Mouse (Mus musculus) heart, embryonic 16.5 days (tissue): ENCODE results near the gene Bmp6. TPM values are rescaled to one million over a fixed set of nuclear protein-coding genes. Genes with fewer than 3 reads are reported as not detected.

Source experiments
- ATAC-seq: fragments of 200-750 bp; cut with Nextera tagmentation; replicated peaks from 2 replicates; pipeline ENCODE4 v1.8.0; 2017; ENCODE audit warnings: moderate number of reproducible peaks; ENCODE audit not compliant: insufficient read depth, low FRiP score; ENCODE audit errors: extremely low read depth
- H3K27ac ChIP-seq: fragments of 300-500 bp; sonication (generic); 2 replicates; pipeline ENCODE4 v1.5.1; 2014; ENCODE audit warnings: mild to moderate bottlenecking, low read length, control low read depth, moderate library complexity
- H3K27me3 ChIP-seq: fragments of 300-500 bp; sonication (generic); 2 replicates; pipeline ENCODE4 v1.6.1; 2014; ENCODE audit warnings: low read length, mixed read lengths; ENCODE audit not compliant: control insufficient read depth, insufficient read depth
- H3K36me3 ChIP-seq: fragments of 300-500 bp; sonication (generic); 2 replicates; pipeline ENCODE4 v1.6.1; 2014; ENCODE audit not compliant: control insufficient read depth, insufficient read depth
- H3K4me1 ChIP-seq: fragments of 300-500 bp; sonication (generic); 2 replicates; pipeline ENCODE4 v1.6.1; 2014; ENCODE audit warnings: low read length, mixed read lengths; ENCODE audit not compliant: control insufficient read depth, insufficient read depth
- H3K4me2 ChIP-seq: fragments of 300-500 bp; sonication (generic); 2 replicates; pipeline ENCODE4 v1.6.1; 2014; ENCODE audit warnings: low read depth, mild to moderate bottlenecking, control low read depth, low read length
- H3K4me3 ChIP-seq: fragments of 300-500 bp; sonication (generic); 2 replicates; pipeline ENCODE4 v1.5.1; 2014; ENCODE audit warnings: mild to moderate bottlenecking, control low read depth, low read length
- H3K9ac ChIP-seq: fragments of 300-500 bp; sonication (generic); 2 replicates; pipeline ENCODE4 v1.6.1; 2014; ENCODE audit warnings: low read length, control low read depth
- H3K9me3 ChIP-seq: fragments of 300-500 bp; sonication (generic); replicated peaks from 2 replicates; pipeline ENCODE4 v1.6.1; 2016; ENCODE audit warnings: low read length; ENCODE audit not compliant: control insufficient read depth
- WGBS: fragments of 180-500 bp; shearing (Covaris S2); extraction: QIAGEN DNeasy Blood & Tissue Kit; methylation state at CpG from one replicate; pipeline ENCODE4 v1.1.7; 2014; 5-methylcytosine and 5-hydroxymethylcytosine counted together
- polyA plus RNA-seq: library from polyadenylated mRNA; unstranded; fragments of >200 nt; fragmentation: Nextera tagmentation; extraction: Ambion mirVana; gene quantifications from 2 replicates; pipeline ENCODE4 v1.2.1, GENCODE M21; 2015

Bmp6 gene
- polyA plus RNA-seq, 1 experiment from 2014 or later: 2.5 TPM

DNA sequence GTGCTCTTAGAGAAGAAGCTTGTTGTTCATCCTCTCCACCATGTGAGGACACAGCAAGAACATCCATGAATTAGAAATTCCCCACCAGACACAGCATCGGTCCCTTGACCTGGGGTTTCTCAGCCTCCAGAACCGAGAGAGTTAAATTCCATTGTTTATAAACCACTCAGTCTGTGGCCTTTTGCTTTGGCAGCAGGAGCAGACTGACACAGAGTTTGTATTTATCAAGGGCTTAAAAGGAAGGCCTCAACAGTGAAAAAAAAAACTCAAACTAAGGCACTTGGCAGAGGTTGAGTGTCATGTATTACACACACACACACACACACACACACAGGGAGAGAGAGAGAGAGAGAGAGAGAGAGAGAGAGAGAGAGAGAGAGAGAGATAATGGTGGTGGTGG lies 17.5 kb upstream of the Bmp6 start:
- 38% methylated on average over 2 of the region's 2 CpGs for WGBS
- H3K36me3 ChIP-seq: no peaks in the 10 kb centered on the region
- H3K4me2 ChIP-seq: no peak overlapping the region
- H3K9me3 ChIP-seq: no peaks in the 10 kb centered on the region
- H3K27me3 ChIP-seq: no peaks in the 10 kb centered on the region
- no peak overlapping the region for H3K9ac ChIP-seq
- no peak for ATAC-seq
- no peak overlapping the region for H3K27ac ChIP-seq
- peaks cover 4% of the 10 kb centered on the region for H3K4me1 ChIP-seq
- no peak overlapping the region for H3K4me3 ChIP-seq

DNA sequence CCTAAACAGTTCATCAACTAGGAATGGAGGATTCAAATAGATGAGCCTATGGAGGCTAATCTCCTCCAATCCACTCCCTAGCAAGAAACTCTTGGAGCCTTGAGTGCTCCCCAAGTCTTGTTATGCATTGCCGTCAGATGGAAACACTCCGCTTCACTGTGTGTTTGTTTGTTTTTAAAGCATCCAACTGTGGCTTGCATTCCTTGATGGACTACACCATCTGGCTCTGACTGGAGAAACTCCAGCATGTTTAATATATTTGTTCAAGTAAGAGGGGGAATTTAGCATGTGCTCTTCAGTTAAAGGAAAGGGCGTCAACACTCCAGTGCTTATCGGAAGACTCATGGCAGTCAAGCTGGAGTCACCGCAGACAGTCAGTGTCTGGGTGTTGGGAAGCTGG lies 11.4 kb upstream of the Bmp6 start:
- Histone ChIP-seq H3K27me3 (no peaks in the 10 kb centered on the region), H3K4me2 (no peak overlapping the region), H3K4me1 (no peaks in the 10 kb centered on the region), H3K9ac (no peak overlapping the region), H3K4me3 (no peak overlapping the region), H3K36me3 (no peaks in the 10 kb centered on the region), H3K27ac (no peak overlapping the region), H3K9me3 (no peaks in the 10 kb centered on the region)
- no peak for ATAC-seq
- WGBS: 78% methylated on average over 5 of the region's 5 CpGs

GRCm38 (mm10) chr13:38342598-38342997 lies 2.3 kb upstream of the Bmp6 start:
- no peak overlapping the region for H3K27ac ChIP-seq
- no peaks in the 10 kb centered on the region for H3K9me3 ChIP-seq
- ATAC-seq: no peak
- peaks cover 22% of the 10 kb centered on the region for H3K4me1 ChIP-seq
- no peak overlapping the region for H3K4me3 ChIP-seq
- peaks cover 32% of the 10 kb centered on the region for H3K27me3 ChIP-seq
- WGBS: 28% methylated on average over 7 of the region's 7 CpGs
- no peaks in the 10 kb centered on the region for H3K36me3 ChIP-seq
- H3K9ac ChIP-seq: no peak overlapping the region
- no peak overlapping the region for H3K4me2 ChIP-seq

DNA sequence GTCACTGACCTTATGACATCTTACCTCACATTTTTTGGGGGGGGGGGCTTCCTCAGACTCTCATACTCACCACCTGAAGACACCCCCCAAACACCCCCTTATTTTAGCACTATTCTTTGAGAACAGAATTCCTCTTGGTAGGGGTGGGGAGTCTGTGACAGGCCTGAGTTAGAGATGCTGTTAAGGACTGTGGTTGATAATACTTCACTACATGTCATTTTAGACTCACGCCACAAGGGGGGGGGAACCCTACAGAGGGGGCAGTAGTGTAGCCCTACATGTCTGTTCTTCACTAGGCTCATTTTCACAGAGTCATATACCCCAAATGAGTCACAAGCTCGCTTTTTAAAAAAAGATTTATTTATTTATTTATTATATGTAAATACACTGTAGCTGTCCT lies 1.7 kb upstream of the Bmp6 start:
- 69% methylated on average over 2 of the region's 2 CpGs for WGBS
- no peak for ATAC-seq
- no peak overlapping the region for H3K4me2 ChIP-seq
- no peak overlapping the region for H3K27ac ChIP-seq
- no peak overlapping the region for H3K4me3 ChIP-seq
- H3K27me3 ChIP-seq: peaks cover 36% of the 10 kb centered on the region
- H3K36me3 ChIP-seq: no peaks in the 10 kb centered on the region
- no peak overlapping the region for H3K9ac ChIP-seq
- peaks cover 22% of the 10 kb centered on the region for H3K4me1 ChIP-seq
- H3K9me3 ChIP-seq: no peaks in the 10 kb centered on the region

GRCm38 (mm10) chr13:38345431-38345820 lies 519 bp downstream of the Bmp6 start:
- Histone ChIP-seq H3K4me3 (peak overlapping the region; percentile 57), H3K9ac (peak overlapping the region; percentile 46), H3K4me2 (peak overlapping the region; percentile 77), H3K27me3 (peaks cover 36% of the 10 kb centered on the region), H3K4me1 (peaks cover 24% of the 10 kb centered on the region), H3K27ac (no peak overlapping the region), H3K9me3 (no peaks in the 10 kb centered on the region), H3K36me3 (no peaks in the 10 kb centered on the region)
- WGBS: under 1% methylated on average over 31 of the region's 32 CpGs
- no peak for ATAC-seq

- peak overlapping the region; percentile 57 for H3K4me3 ChIP-seq
- peak overlapping the region; percentile 77 for H3K4me2 ChIP-seq
- peak overlapping the region; percentile 46 for H3K9ac ChIP-seq
- no peaks in the 10 kb centered on the region for H3K36me3 ChIP-seq
- no peak overlapping the region for H3K27ac ChIP-seq
- H3K4me1 ChIP-seq: peaks cover 24% of the 10 kb centered on the region
- WGBS: under 1% methylated on average over 63 of the region's 63 CpGs
- no peak for ATAC-seq
- peaks cover 36% of the 10 kb centered on the region for H3K27me3 ChIP-seq
- H3K9me3 ChIP-seq: no peaks in the 10 kb centered on the region
Measured at GRCm38 (mm10) chr13:38346096-38346915, 1.4 kb downstream of the Bmp6 start.

DNA sequence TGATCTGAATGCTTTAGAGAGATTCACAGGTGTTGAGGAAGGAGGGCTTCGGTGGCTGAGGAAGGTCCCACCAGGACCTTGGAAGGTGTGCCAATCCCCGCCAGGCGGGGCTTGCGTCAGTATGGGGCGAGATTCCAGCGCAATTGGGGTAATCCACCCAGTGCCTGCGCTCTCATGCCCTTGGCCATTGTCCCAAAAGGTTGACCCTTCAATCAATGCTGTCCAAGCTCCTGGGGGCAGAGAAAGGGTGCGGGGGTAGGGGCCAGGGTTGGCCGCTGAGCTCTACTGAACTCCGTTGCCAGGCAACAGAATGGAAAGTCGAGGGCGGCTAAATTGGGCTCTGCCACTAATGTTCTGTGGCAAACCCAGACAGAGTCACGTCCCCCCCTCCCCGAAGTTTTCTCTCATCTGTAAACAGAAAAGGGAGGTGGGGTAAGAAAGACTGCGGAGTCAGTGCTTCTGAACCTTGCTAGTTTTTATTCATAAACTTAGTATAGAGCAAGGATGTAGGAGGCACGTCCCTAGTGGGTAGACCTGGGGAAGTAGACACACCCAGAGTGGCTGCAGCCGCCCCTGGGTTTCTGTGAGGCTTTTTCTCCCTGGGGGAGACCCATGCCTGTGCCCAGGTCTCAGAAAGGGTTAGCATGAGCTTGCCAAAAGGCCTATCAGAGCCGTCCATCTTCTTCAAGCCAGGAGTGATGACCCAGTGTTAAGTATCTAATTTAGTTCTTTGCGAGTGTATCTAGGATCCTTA lies 2.3 kb downstream of the Bmp6 start:
- peak overlapping the region; percentile 77 for H3K4me2 ChIP-seq
- H3K9ac ChIP-seq: peak overlapping the region; percentile 42
- H3K27ac ChIP-seq: no peak overlapping the region
- ATAC-seq: no peak
- peak overlapping the region; percentile 57 for H3K4me3 ChIP-seq
- no peaks in the 10 kb centered on the region for H3K9me3 ChIP-seq
- H3K36me3 ChIP-seq: no peaks in the 10 kb centered on the region
- H3K4me1 ChIP-seq: peaks cover 25% of the 10 kb centered on the region
- 13% methylated on average over 19 of the region's 19 CpGs for WGBS
- H3K27me3 ChIP-seq: peaks cover 36% of the 10 kb centered on the region

GRCm38 (mm10) chr13:38347775-38348135 lies 2.8 kb downstream of the Bmp6 start:
- Histone ChIP-seq H3K9ac (no peak overlapping the region), H3K27me3 (peaks cover 36% of the 10 kb centered on the region), H3K36me3 (no peaks in the 10 kb centered on the region), H3K4me3 (peak overlapping the region; percentile 57), H3K27ac (no peak overlapping the region), H3K4me2 (peak overlapping the region; percentile 77), H3K9me3 (no peaks in the 10 kb centered on the region), H3K4me1 (peaks cover 27% of the 10 kb centered on the region)
- no peak for ATAC-seq
- WGBS: 47% methylated on average over 5 of the region's 5 CpGs

- no peak overlapping the region for H3K27ac ChIP-seq
- H3K9ac ChIP-seq: no peak overlapping the region
- no peak for ATAC-seq
- WGBS: 59% methylated on average over 4 of the region's 4 CpGs
- no peak overlapping the region for H3K4me3 ChIP-seq
- no peak overlapping the region for H3K4me2 ChIP-seq
- no peaks in the 10 kb centered on the region for H3K36me3 ChIP-seq
- H3K9me3 ChIP-seq: no peaks in the 10 kb centered on the region
- H3K4me1 ChIP-seq: peaks cover 27% of the 10 kb centered on the region
- peaks cover 36% of the 10 kb centered on the region for H3K27me3 ChIP-seq
Measured at GRCm38 (mm10) chr13:38349046-38349445, 4.1 kb downstream of the Bmp6 start.
